Mouse (Mus musculus) Patski (cell line): ENCODE measurements around the gene Pappa. TPM values are rescaled to one million over a fixed set of nuclear protein-coding genes. Genes with fewer than 3 reads are reported as not detected.

Experiments
- ATAC-seq: fragments of 100-300 bp; one replicate; pipeline ENCODE4 v1.8.0; 2021
- CTCF ChIA-PET: fragments of 350-600 bp; sonication (Branson Sonifier 250); formaldehyde crosslinking; loops from one replicate; lab custom pipeline; 2022; ENCODE audit warnings: inconsistent platforms; lab: Charles Lee
- POLR2A ChIA-PET: fragments of 350-600 bp; sonication (Branson Sonifier 250); formaldehyde crosslinking; loops from one replicate; lab custom pipeline; 2022; ENCODE audit warnings: antibody characterized with exemption, inconsistent platforms; lab: Charles Lee
- DNase-seq: peaks from one replicate; pipeline ENCODE4 v3.0.0-alpha.2; 2011; ENCODE audit warnings: low read depth, low spot score
- H3K27me3 ChIP-seq: fragments of 371-371 bp; one replicate; pipeline ENCODE4 v1.5.1; 2021
- CTCF ChIP-seq: fragments of 100-300 bp; IDR thresholded peaks from one replicate; pipeline ENCODE4 v1.5.1; 2021
- in situ Hi-C: fragments of 300-500 bp; cut with MboI; formaldehyde crosslinking; loops from 3 replicates; pipeline ENCODE4 v1.11.1; 2018; ENCODE audit warnings: low pct_unique_long_range_greater_than_20kb, mixed read lengths
- polyA plus RNA-seq: library from polyadenylated mRNA; unstranded; gene quantifications from one replicate; pipeline ENCODE4 v1.2.3, GENCODE M21; 2021

The Pappa gene
- polyA plus RNA-seq, 1 experiment from 2014 or later, result 0.98 TPM

- in situ Hi-C loops, result no loop called here
- no peaks in the 10 kb centered on the region for H3K27me3 ChIP-seq
- no peak for TF ChIP-seq CTCF
- ChIA-PET CTCF (interaction anchor here (0.9 to 1.7 kb wide), 3 partner anchors 8 to 82 kb away, joined by 3 to 4 read pairs (median 3); no protein-coding TSS in a partner anchor), POLR2A (no interaction called here)
- no peak for DNase-seq
- no peak for ATAC-seq
Observed at GRCm38 (mm10) chr4:65321340-65321739, 197.4 kb downstream of the Pappa start.

GRCm38 (mm10) chr4:65321959-65322358 is 198.0 kb downstream of the Pappa start:
- CTCF ChIA-PET, result interaction anchor here (0.9 kb wide), 2 partner anchors 9 to 83 kb away, joined by 3 read pairs; no protein-coding TSS in a partner anchor
- POLR2A ChIA-PET, result no interaction called here
- DNase-seq (no peak), ATAC-seq (no peak)
- in situ Hi-C loops, result no loop called here
- H3K27me3 ChIP-seq, result no peaks in the 10 kb centered on the region
- TF ChIP-seq CTCF, result no peak

DNA sequence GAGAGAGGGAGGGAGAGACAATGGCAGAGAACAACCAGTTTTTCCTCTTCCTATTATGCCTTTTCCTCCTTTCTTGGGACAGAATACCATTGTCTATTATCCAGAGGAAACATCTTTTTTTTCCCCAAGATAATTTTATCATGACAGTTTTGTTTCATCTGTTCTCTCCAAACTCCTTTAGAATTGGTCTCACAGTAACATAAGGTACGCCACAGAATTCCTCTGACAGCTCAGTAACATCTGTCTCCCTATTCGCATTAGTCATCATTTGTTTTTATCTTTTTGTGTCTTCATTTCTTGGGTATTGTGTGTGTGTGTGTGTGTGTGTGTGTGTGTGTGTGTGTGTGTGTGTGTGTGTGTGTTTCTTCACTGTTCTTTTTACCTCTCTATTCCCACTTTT is 201.8 kb downstream of the Pappa start:
- CTCF ChIA-PET, result no interaction called here
- H3K27me3 ChIP-seq, result no peaks in the 10 kb centered on the region
- DNase-seq (no peak), ATAC-seq (no peak)
- TF ChIP-seq CTCF, result no peak
- POLR2A ChIA-PET, result interaction anchor here (0.6 kb wide), 1 partner anchor 51 kb away, joined by 3 read pairs; no protein-coding TSS in a partner anchor
- in situ Hi-C loops, result no loop called here

- no peaks in the 10 kb centered on the region for H3K27me3 ChIP-seq
- ChIA-PET CTCF (no interaction called here), POLR2A (no interaction called here)
- in situ Hi-C loops, result no loop called here
- no peak for DNase-seq
- no peak for TF ChIP-seq CTCF
- ATAC-seq, result no peak
Observed at GRCm38 (mm10) chr4:65328486-65329308, 204.7 kb downstream of the Pappa start.

GRCm38 (mm10) chr4:65333718-65334117 is 209.7 kb downstream of the Pappa start:
- DNase-seq (no peak), ATAC-seq (no peak)
- CTCF ChIA-PET, result interaction anchor here (1.0 kb wide), 1 partner anchor 14 kb away, joined by 3 read pairs; no protein-coding TSS in a partner anchor
- POLR2A ChIA-PET, result no interaction called here
- no peak for TF ChIP-seq CTCF
- in situ Hi-C loops, result no loop called here
- H3K27me3 ChIP-seq, result no peaks in the 10 kb centered on the region

DNA sequence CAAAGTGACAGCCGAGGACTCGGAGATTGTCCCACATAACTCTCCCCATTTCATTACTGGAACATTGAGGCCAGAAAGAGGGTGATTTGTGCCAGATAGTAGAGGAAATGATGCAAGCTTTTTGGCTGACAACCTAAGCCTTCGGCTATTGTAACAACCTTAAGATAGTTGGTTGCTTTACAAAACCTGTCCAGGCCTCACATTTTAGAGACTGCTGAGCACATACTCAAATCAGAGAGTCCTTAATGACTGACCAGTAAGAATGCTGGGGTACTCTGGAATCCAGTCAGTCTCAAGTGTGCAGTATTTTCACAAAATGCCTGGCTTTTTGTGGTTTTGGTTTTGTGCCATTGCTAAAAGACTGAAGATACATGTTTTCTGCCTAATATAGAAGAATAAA is 217.8 kb downstream of the Pappa start:
- H3K27me3 ChIP-seq, result no peaks in the 10 kb centered on the region
- in situ Hi-C loops, result no loop called here
- DNase-seq (no peak), ATAC-seq (no peak)
- ChIA-PET CTCF (no interaction called here), POLR2A (interaction anchor here (0.6 kb wide), 1 partner anchor 88 kb away, joined by 3 read pairs; no protein-coding TSS in a partner anchor)
- TF ChIP-seq CTCF, result no peak

DNA sequence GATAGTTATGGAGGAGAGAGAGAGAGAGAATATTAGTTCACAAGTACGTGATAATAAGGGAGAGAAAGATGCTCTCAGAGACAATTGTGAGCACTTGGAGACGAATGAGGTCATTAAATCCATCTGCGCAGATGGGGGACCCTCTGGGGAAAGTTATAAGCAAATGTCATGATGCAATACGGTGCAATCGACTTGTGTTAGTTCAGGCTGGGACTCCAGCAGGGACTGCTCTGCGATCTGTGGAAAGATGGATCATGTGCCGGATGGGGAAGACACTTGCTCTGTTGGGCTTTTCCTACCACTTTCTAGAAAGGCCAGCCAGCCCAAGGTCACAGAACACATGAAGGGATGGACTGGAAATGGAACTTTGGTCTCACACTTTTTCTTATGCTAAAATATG is 226.5 kb downstream of the Pappa start:
- in situ Hi-C loops, result no loop called here
- TF ChIP-seq CTCF, result no peak
- ChIA-PET CTCF (no interaction called here), POLR2A (no interaction called here)
- ATAC-seq (no peak), DNase-seq (no peak)
- no peaks in the 10 kb centered on the region for H3K27me3 ChIP-seq

GRCm38 (mm10) chr4:65354580-65354979 is 230.6 kb downstream of the Pappa start:
- H3K27me3 ChIP-seq, result no peaks in the 10 kb centered on the region
- ChIA-PET POLR2A (no interaction called here), CTCF (interaction anchor here (1.9 kb wide), 1 partner anchor 14 kb away, joined by 4 read pairs; no protein-coding TSS in a partner anchor)
- no peak for TF ChIP-seq CTCF
- in situ Hi-C loops, result no loop called here
- ATAC-seq (no peak), DNase-seq (no peak)

DNA sequence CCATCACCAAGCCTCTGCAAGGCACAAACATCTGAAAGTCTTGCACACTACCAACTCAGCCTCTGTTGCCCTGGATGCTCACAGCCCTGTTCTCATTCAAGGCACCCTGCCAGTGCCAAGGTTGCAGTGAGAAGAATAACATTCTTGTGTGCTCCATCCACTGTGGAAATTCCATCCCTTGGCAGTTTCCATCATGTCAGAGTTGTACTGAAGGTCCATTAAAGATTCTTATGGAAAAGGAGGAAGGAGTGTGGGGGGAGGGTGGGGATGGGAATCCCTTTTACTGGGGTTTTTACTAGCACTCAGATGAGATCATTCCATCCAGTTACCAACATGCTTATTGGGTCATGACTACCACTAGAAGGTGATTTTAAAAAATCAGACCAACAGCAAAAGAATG is 243.2 kb downstream of the Pappa start:
- in situ Hi-C loops, result no loop called here
- ChIA-PET CTCF (no interaction called here), POLR2A (no interaction called here)
- H3K27me3 ChIP-seq, result no peaks in the 10 kb centered on the region
- ATAC-seq, result no peak
- TF ChIP-seq CTCF, result no peak
- DNase-seq, result no peak

DNA sequence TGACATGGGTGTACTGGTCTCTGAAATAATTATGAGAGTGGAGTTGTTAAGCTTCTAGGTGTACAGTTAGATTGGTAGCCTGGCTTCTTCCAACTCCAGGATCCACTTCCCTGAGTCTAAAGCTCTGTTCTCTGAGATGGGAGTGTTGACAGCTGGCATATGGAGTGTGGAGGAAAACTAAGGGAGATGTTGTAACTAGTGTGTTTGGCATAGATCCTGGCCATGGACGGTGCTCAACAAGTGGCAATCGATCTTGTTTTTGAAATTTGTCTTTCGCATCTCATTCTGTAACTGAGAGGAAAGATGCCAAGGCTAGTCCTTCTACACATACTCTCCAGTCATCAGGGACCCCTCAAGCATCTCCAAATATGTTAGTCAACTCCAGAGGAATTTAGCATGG is 248.8 kb downstream of the Pappa start:
- H3K27me3 ChIP-seq, result no peaks in the 10 kb centered on the region
- ChIA-PET POLR2A (no interaction called here), CTCF (no interaction called here)
- no peak for DNase-seq
- TF ChIP-seq CTCF, result no peak
- in situ Hi-C loops, result no loop called here
- no peak for ATAC-seq

DNA sequence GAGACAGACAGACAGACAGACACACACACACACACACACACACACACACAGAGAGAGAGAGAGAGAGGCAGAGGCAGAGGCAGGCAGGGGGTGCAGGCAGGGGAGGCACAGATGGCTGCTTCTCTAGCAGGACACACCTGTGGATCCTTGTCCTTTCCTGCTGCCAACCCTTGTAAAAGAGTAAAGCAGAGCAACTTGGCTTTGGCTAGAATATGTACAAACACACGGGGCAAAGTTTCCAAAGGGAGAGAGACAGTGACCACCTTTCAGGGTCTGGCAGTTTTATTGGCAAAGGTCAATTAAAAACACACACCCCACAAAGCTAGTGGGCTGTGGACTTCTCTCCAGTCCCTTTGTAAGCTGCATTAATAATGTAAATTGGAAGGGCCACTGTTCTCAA is 249.9 kb downstream of the Pappa start:
- TF ChIP-seq CTCF, result no peak
- ATAC-seq (no peak), DNase-seq (no peak)
- no peaks in the 10 kb centered on the region for H3K27me3 ChIP-seq
- POLR2A ChIA-PET, result no interaction called here
- CTCF ChIA-PET, result no interaction called here
- in situ Hi-C loops, result no loop called here
